7 mouse cellular contexts compared by ENCODE assay signal in genomic region chr8:111093865-111094718, GRCm38 (mm10). TPM values are rescaled to one million over a fixed set of nuclear protein-coding genes. Genes with fewer than 3 reads are reported as not detected.
A peak's percentile ranks its signal among the peaks of the same experiment; 100 is the strongest.
DNase-seq lines count a peak whose midpoint lies in the region; ATAC-seq lines count a peak whose summit lies in the region.

TSS of gene Pdpr (plus strand) at chr8:111094630.

- peak; percentile 95 for ATAC-seq in intestine, embryonic 15.5 days

- H3K9ac ChIP-seq in intestine, embryonic 15.5 days = peak within 1 kb of the TSS; percentile 66

- intact Hi-C loops in gastrocnemius, postnatal 36 days (cut with DNase I) = loop anchor here (5.0 kb wide), 1 partner anchor 342 kb away; no protein-coding TSS in a partner anchor
- intact Hi-C loops in left cerebral cortex, postnatal 25 days (cut with DNase I) = loop anchor here (5.0 kb wide), 1 partner anchor 97 kb away; the partner anchor contains the start of gene Ddx19a

- H3K4me2 ChIP-seq in intestine, embryonic 15.5 days (replicated peaks) = peak within 1 kb of the TSS; percentile 90

- no peaks in the 10 kb centered on the region for H3K36me3 ChIP-seq in intestine, embryonic 15.5 days
- no peaks in the 10 kb centered on the region for H3K36me3 ChIP-seq in midbrain, embryonic 10.5 days

- peaks cover 7% of the 10 kb centered on the region; the same call in 1 of the 2 replicates for H3K4me1 ChIP-seq in intestine, embryonic 15.5 days (replicated peaks)
- peaks cover 20% of the 10 kb centered on the region for H3K4me1 ChIP-seq in midbrain, embryonic 10.5 days

- peak within 1 kb of the TSS; percentile 32; the same call in 1 of the 2 replicates for H3K27ac ChIP-seq in intestine, embryonic 15.5 days
- peak within 1 kb of the TSS; percentile 71 for H3K27ac ChIP-seq in midbrain, embryonic 10.5 days (replicated peaks)

- DNase-seq in adrenal gland, adult 18-20 months (ENCODE audit: low spot score in 2 of 2) = peak; percentile 90 to 93
- DNase-seq in embryo, embryonic 11 days = peak; percentile 93
- DNase-seq in gastrocnemius, postnatal 36 days = peak; percentile 90 to 91
- DNase-seq in left cerebral cortex, postnatal 25 days (ENCODE audit: low spot score in 2 of 2) = peak; percentile 91 to 92
- DNase-seq in midbrain, embryonic 10.5 days (ENCODE audit: low spot score) = peak; percentile 92
- DNase-seq in right cerebral cortex, postnatal 4 days = peak; percentile 87

- 6% methylated on average over 58 of the region's 72 CpGs for WGBS in intestine, embryonic 15.5 days
- 5% methylated on average over 72 of the region's 72 CpGs for WGBS in midbrain, embryonic 10.5 days

- H3K9me3 ChIP-seq in intestine, embryonic 15.5 days = no peaks in the 10 kb centered on the region
- no peaks in the 10 kb centered on the region for H3K9me3 ChIP-seq in midbrain, embryonic 10.5 days (replicated peaks)

- no peaks in the 10 kb centered on the region for H3K27me3 ChIP-seq in intestine, embryonic 15.5 days (replicated peaks)
- no peaks in the 10 kb centered on the region for H3K27me3 ChIP-seq in midbrain, embryonic 10.5 days (ENCODE audit: low read depth, poor library complexity, severe bottlenecking)

- peak within 1 kb of the TSS; percentile 68 for H3K4me3 ChIP-seq in intestine, embryonic 15.5 days (replicated peaks)
- H3K4me3 ChIP-seq in midbrain, embryonic 10.5 days = peak within 1 kb of the TSS; percentile 71

RNA-seq across cellular contexts. Expression of gene Pdpr, which starts in this region (rescaled TPM):
- total RNA-seq in adrenal gland, adult 18-20 months (2021) = 10 to 100 TPM; 42.5 TPM
- total RNA-seq in gastrocnemius, postnatal 36 days (2021) = 100 to 1,000 TPM; 101 to 105 TPM
- 9.5 and 10.1 TPM in 2 replicates for polyA plus RNA-seq in intestine, embryonic 15.5 days (2015; fragmentation: Nextera tagmentation; extraction: Ambion mirVana)
- 10 to 100 TPM; 26.9 to 27.5 TPM for total RNA-seq in left cerebral cortex, postnatal 25 days (2021)
- 11.9 and 13.2 TPM in 2 replicates for polyA plus RNA-seq in midbrain, embryonic 10.5 days (2016; fragmentation: Nextera tagmentation; extraction: Ambion mirVana)

Comparison
In these comparisons a context has a peak if more than half of its experiments do, and no peak if none do; other contexts are left out.
1. Peak in every context shown above with its lines: DNase-seq, ATAC-seq, H3K4me3 ChIP-seq and H3K27ac ChIP-seq.